Mouse (Mus musculus) lung, postnatal 0 days (tissue): ENCODE measurements around the gene Ercc2.

Source experiments
- CTCF ChIP-seq: IDR thresholded peaks from 2 replicates; pipeline ENCODE4 v1.5.1; 2016; ENCODE audit warnings: antibody characterized with exemption, mild to moderate bottlenecking
- EP300 ChIP-seq: IDR thresholded peaks from 2 replicates; pipeline ENCODE4 v1.6.1; 2016; ENCODE audit warnings: antibody characterized with exemption, mild to moderate bottlenecking, control low read depth

GRCm38 (mm10) chr7:19373367-19373766, 8.4 kb upstream of the Ercc2 start:
- TF ChIP-seq EP300 = no peak
- TF ChIP-seq CTCF = no peak
